Mouse (Mus musculus): ENCODE data around the gene Ugt2b1. TPM values are rescaled to one million over a fixed set of nuclear protein-coding genes. Genes with fewer than 3 reads are reported as not detected.

Ugt2b1 gene
- polyA plus RNA-seq, 1 experiment from 2014 or later = not detected

DNA sequence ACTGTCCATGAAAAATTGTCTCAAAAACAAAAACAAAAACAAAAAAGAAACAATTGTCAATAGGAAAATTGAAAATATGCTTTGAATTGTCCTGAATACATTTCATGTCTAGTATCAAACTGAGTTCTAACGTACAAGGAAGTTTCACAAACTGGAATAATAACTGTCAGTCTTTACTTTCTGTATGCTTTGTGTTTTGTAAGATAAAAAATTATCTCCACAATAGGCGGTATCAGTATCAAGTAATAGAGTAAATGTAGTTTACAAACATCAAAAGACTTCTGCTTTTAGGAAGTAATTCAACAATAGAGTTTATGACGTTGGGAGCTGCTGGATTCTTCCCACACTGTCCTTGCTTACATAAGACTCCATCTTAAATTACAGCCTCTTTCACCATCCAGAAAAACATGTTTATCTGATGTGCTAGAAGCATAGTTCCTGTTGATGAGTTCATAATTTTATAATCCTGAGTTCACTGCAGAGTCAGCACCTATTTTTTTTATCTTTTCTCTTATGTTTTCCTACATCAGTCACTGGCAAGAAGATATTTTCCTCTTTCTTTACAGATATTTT lies 5.6 kb downstream of the Ugt2b1 start:
- no peaks in the 10 kb centered on the region for H3K9me3 ChIP-seq (ENCODE audit: low read length)
- H3K9ac ChIP-seq (replicated peaks; ENCODE audit: low read depth) = no peak overlapping the region
- TF ChIP-seq EP300 (IDR thresholded peaks at IDR 0.05) (no peak), CTCF (IDR thresholded peaks at IDR 0.05) (no peak)
- no peak overlapping the region for H3K27ac ChIP-seq (ENCODE audit: low read length)
- H3K4me3 ChIP-seq (ENCODE audit: low read depth, low read length) = no peak overlapping the region
- H3K27me3 ChIP-seq (replicated peaks; ENCODE audit: insufficient read depth, low read length) = no peaks in the 10 kb centered on the region
- DNase-seq (ENCODE audit: low spot score) (no peak), ATAC-seq (no peak)
- no peaks in the 10 kb centered on the region for H3K36me3 ChIP-seq (ENCODE audit: insufficient read depth, low read length)
- WGBS = 49% methylated on average over 3 of the region's 3 CpGs
- no peak overlapping the region for H3K4me2 ChIP-seq (replicated peaks; ENCODE audit: low read depth, low read length)
- no peaks in the 10 kb centered on the region for H3K4me1 ChIP-seq (ENCODE audit: insufficient read depth, low read depth, low read length)

GRCm38 (mm10) chr5:86911357-86912099 lies 14.8 kb downstream of the Ugt2b1 start:
- no peak overlapping the region for H3K4me2 ChIP-seq (replicated peaks; ENCODE audit: low read depth, low read length)
- no peaks in the 10 kb centered on the region for H3K36me3 ChIP-seq (ENCODE audit: insufficient read depth, low read length)
- H3K9ac ChIP-seq (replicated peaks; ENCODE audit: low read depth) = no peak overlapping the region
- no peak overlapping the region for H3K27ac ChIP-seq (ENCODE audit: low read length)
- DNase-seq (ENCODE audit: low spot score) = no peak
- no peak for TF ChIP-seq CTCF (IDR thresholded peaks at IDR 0.05)
- TF ChIP-seq EP300 (IDR thresholded peaks at IDR 0.05) = no peak
- H3K4me3 ChIP-seq (ENCODE audit: low read depth, low read length) = no peak overlapping the region
- no peaks in the 10 kb centered on the region for H3K27me3 ChIP-seq (replicated peaks; ENCODE audit: insufficient read depth, low read length)
- no peaks in the 10 kb centered on the region for H3K9me3 ChIP-seq (ENCODE audit: low read length)
- 75% methylated on average over 3 of the region's 3 CpGs for WGBS
- ATAC-seq = no peak
- H3K4me1 ChIP-seq (ENCODE audit: insufficient read depth, low read depth, low read length) = no peaks in the 10 kb centered on the region

GRCm38 (mm10) chr5:86910770-86911169 lies 15.6 kb downstream of the Ugt2b1 start:
- Histone ChIP-seq H3K4me1 (ENCODE audit: insufficient read depth, low read depth, low read length) (no peaks in the 10 kb centered on the region), H3K9me3 (ENCODE audit: low read length) (no peaks in the 10 kb centered on the region), H3K36me3 (ENCODE audit: insufficient read depth, low read length) (no peaks in the 10 kb centered on the region), H3K27me3 (replicated peaks; ENCODE audit: insufficient read depth, low read length) (no peaks in the 10 kb centered on the region), H3K4me3 (ENCODE audit: low read depth, low read length) (no peak overlapping the region), H3K4me2 (replicated peaks; ENCODE audit: low read depth, low read length) (no peak overlapping the region), H3K27ac (ENCODE audit: low read length) (no peak overlapping the region), H3K9ac (replicated peaks; ENCODE audit: low read depth) (no peak overlapping the region)
- DNase-seq (ENCODE audit: low spot score) = no peak
- 52% methylated on average over 1 of the region's 1 CpGs for WGBS
- no peak for ATAC-seq
- TF ChIP-seq EP300 (IDR thresholded peaks at IDR 0.05) (no peak), CTCF (IDR thresholded peaks at IDR 0.05) (no peak)

GRCm38 (mm10) chr5:86906758-86907157 lies 19.6 kb downstream of the Ugt2b1 start, which contains the start of gene Ugt2b34:
Ugt2b34 (minus strand) TSS chr5:86906937.
- H3K27me3 ChIP-seq (replicated peaks; ENCODE audit: insufficient read depth, low read length) = no peaks in the 10 kb centered on the region
- H3K36me3 ChIP-seq (ENCODE audit: insufficient read depth, low read length) = no peaks in the 10 kb centered on the region
- no peak within 1 kb of the TSS for H3K27ac ChIP-seq (ENCODE audit: low read length)
- H3K9ac ChIP-seq (replicated peaks; ENCODE audit: low read depth) = no peak within 1 kb of the TSS
- 44% methylated on average over 1 of the region's 1 CpGs for WGBS
- ATAC-seq (no peak), DNase-seq (ENCODE audit: low spot score) (no peak)
- H3K4me1 ChIP-seq (ENCODE audit: insufficient read depth, low read depth, low read length) = no peaks in the 10 kb centered on the region
- no peak within 1 kb of the TSS for H3K4me2 ChIP-seq (replicated peaks; ENCODE audit: low read depth, low read length)
- no peak for TF ChIP-seq EP300 (IDR thresholded peaks at IDR 0.05)
- no peak for TF ChIP-seq CTCF (IDR thresholded peaks at IDR 0.05)
- H3K4me3 ChIP-seq (ENCODE audit: low read depth, low read length) = no peak within 1 kb of the TSS
- no peaks in the 10 kb centered on the region for H3K9me3 ChIP-seq (ENCODE audit: low read length)

DNA sequence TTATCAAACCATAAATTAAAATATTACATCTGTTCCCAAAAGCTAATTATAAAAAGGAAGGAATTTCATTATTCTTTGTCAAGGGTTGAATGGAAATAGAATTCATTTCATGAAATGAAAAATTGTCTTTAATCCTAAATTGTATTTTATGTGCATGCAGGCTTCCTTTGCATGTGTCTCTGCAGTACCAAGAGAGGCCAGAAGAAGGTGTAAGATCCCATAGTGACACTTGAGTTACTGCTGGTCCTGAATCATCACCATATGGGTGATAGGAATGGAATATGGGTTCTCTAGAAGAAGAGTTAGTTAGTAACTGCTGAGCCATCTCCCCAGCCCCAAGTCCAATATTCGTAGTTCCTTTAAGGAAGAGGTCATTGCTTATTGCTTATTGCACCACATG lies 36.4 kb downstream of the Ugt2b1 start:
- Histone ChIP-seq H3K27me3 (replicated peaks; ENCODE audit: insufficient read depth, low read length) (no peaks in the 10 kb centered on the region), H3K9me3 (ENCODE audit: low read length) (no peaks in the 10 kb centered on the region; the same call in 1 of the 2 replicates), H3K36me3 (ENCODE audit: insufficient read depth, low read length) (no peaks in the 10 kb centered on the region), H3K4me1 (ENCODE audit: insufficient read depth, low read depth, low read length) (no peaks in the 10 kb centered on the region), H3K27ac (ENCODE audit: low read length) (no peak overlapping the region), H3K4me3 (ENCODE audit: low read depth, low read length) (no peak overlapping the region), H3K9ac (replicated peaks; ENCODE audit: low read depth) (no peak overlapping the region), H3K4me2 (replicated peaks; ENCODE audit: low read depth, low read length) (no peak overlapping the region)
- TF ChIP-seq EP300 (IDR thresholded peaks at IDR 0.05) (no peak), CTCF (IDR thresholded peaks at IDR 0.05) (no peak)
- 48% methylated on average over 1 of the region's 1 CpGs for WGBS
- DNase-seq (ENCODE audit: low spot score) (no peak), ATAC-seq (no peak)

GRCm38 (mm10) chr5:86888420-86888819 lies 37.9 kb downstream of the Ugt2b1 start:
- no peaks in the 10 kb centered on the region for H3K9me3 ChIP-seq (ENCODE audit: low read length)
- no peaks in the 10 kb centered on the region for H3K27me3 ChIP-seq (replicated peaks; ENCODE audit: insufficient read depth, low read length)
- H3K4me3 ChIP-seq (ENCODE audit: low read depth, low read length) = no peak overlapping the region
- DNase-seq (ENCODE audit: low spot score) (no peak), ATAC-seq (no peak)
- H3K27ac ChIP-seq (ENCODE audit: low read length) = no peak overlapping the region
- TF ChIP-seq CTCF (IDR thresholded peaks at IDR 0.05) = no peak
- no peak for TF ChIP-seq EP300 (IDR thresholded peaks at IDR 0.05)
- H3K4me1 ChIP-seq (ENCODE audit: insufficient read depth, low read depth, low read length) = no peaks in the 10 kb centered on the region
- no peaks in the 10 kb centered on the region for H3K36me3 ChIP-seq (ENCODE audit: insufficient read depth, low read length)
- no peak overlapping the region for H3K9ac ChIP-seq (replicated peaks; ENCODE audit: low read depth)
- H3K4me2 ChIP-seq (replicated peaks; ENCODE audit: low read depth, low read length) = no peak overlapping the region
- 63% methylated on average over 1 of the region's 1 CpGs for WGBS
